Mouse (Mus musculus) embryo, embryonic 10.5 days (tissue): Measurements from ENCODE around the gene Serpinh1.

Experiments used
- DNase-seq: peaks from one replicate; pipeline ENCODE4 v3.0.0-alpha.2; 2015; ENCODE audit warnings: low spot score

Gene Serpinh1

GRCm38 (mm10) chr7:99352526-99353400, at the start of gene Serpinh1:
TSS of gene Serpinh1 (minus strand) at chr7:99353239.
- DNase-seq, result peak; percentile 94

GRCm38 (mm10) chr7:99402477-99402876, 49.4 kb upstream of the Serpinh1 start:
- DNase-seq, result no peak

DNA sequence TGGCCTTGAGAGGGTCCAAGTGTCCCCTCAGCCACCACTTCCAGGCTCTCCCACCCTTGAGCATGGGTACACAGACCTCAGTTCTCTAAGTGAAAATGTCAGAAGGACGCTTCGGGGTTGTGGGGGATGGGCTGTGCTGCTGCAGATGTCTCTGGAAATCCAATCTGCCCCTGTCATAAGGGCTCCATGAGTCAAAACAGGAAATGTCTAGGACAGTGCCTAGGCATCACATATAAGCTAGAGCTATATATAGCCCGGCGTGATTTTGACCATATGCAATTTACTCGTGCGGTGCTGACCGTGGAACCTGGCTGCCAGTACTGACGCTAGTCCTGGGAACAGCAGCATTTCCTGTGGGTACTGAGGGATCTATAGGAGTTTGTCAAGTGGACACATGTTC, 48.3 kb upstream of the Serpinh1 start:
- DNase-seq, result peak; percentile 43

DNA sequence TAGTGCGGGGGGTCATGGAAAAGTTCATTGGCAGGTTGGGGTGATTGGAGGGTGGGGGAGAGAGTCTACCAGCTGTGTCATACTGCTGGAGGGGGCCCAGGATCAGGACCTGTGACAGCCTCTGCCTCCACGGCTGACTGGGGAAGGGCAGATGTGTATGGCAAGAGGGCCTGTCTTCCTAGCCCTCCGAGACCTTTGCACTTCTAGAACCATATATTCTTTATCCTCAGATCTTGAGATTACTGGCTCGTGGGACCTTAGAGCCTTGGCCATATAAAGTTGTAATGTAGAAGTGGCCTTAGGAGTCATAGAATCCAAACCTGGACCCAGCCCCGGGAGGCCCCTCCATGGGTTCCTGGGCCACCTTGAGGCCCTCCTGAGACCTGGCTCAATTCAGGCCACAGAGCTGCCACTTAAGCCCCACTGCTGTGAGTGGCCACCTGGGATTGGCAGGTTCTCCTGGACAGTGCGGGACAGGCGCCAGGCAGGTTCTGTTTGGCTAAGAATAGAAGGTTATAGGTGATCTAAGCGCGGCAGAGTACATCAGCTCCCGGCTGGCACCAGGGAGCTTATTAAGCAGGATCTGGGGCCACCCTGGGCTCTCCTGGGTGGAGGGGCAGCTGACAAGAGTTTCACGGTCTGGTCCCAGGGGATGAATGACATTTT, 44.1 kb upstream of the Serpinh1 start:
- DNase-seq, result no peak

- DNase-seq, result no peak
These were observed 43.0 kb upstream of the Serpinh1 start for GRCm38 (mm10) chr7:99395908-99396616.

DNA sequence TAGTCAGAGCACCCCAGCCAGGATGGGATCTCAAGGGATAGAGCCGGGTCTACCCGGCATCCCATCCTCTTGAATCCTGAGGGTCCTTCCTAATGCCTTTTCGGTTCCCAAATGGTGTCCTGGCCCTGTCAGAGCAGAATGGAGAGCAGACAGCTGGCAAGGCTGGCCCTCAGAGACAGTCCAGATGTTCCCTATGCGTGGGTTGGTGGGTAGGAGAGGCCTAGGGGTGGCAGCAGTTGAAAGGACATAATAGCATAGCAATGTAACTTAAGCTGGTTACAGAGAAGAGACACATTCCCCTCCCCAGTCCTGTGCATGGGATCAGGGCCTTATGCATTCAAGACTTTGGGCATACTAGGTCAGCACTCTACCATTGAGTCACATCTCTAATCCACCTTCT, 42.3 kb upstream of the Serpinh1 start:
- DNase-seq, result no peak

- no peak for DNase-seq
These were observed 40.8 kb upstream of the Serpinh1 start for GRCm38 (mm10) chr7:99393711-99394325.

DNA sequence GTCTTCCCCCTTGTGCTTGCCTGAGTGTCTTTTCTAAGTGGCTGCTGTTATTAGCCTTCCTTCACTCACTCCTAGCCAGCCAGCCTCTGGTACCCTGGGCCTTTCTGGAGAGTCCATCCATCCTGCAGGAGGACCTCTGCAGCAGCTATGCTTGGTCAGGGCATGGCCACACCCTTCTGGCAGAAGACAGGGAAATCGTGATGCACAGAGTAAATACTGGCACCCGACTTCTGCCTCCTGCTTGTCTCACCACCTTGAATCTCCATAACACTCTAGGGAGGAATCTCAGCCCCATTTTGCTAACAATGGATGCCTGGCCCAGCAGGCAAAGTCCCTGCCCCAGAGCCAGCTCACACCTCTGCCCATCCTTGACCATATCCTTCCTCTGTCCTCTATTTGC, 39.7 kb upstream of the Serpinh1 start:
- no peak for DNase-seq

- peak; percentile 57 for DNase-seq
These were observed 37.5 kb upstream of the Serpinh1 start for GRCm38 (mm10) chr7:99390559-99390958.

- DNase-seq, result no peak
These were observed 34.3 kb upstream of the Serpinh1 start for GRCm38 (mm10) chr7:99387356-99387755.

DNA sequence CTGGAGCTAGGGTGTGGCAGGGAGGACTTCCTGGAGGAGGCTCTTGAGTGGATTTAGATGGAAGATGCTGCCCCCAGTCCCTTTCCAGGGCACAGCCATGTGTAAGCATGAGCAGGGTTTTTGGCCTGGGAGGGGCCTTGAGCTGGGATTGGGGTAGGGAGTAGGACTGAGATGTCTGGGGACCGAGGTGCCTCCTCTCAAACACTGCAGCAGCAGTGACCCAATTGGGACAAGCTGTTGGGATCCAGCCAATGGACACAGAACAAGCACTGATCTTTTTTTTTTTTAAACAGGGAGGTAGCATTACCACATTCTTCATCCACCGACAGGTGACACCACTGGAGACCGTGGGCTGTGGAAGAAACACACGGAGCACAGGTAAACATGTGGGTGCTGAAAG, 33.8 kb upstream of the Serpinh1 start:
- DNase-seq, result no peak

DNA sequence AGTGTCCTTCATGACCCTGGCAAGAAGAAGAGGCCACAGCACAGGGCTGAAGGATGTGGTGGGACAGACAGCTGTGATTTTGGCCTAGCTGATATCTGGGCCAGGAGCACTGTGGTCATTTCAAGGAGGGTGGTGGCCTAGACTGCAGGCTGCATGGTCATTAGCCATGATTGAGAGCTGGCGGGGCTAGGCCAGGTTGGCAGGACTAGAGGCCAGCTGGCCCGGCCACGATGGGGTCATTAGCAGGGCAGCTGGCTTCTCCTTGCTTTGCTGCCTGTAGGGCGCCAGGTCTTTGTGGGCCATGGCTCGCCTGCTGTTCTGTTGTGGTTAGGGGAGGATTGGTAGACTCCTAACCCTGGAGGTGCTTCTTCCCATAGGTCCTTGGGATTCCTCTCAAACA, 33.0 kb upstream of the Serpinh1 start:
- DNase-seq, result peak; percentile 45

DNA sequence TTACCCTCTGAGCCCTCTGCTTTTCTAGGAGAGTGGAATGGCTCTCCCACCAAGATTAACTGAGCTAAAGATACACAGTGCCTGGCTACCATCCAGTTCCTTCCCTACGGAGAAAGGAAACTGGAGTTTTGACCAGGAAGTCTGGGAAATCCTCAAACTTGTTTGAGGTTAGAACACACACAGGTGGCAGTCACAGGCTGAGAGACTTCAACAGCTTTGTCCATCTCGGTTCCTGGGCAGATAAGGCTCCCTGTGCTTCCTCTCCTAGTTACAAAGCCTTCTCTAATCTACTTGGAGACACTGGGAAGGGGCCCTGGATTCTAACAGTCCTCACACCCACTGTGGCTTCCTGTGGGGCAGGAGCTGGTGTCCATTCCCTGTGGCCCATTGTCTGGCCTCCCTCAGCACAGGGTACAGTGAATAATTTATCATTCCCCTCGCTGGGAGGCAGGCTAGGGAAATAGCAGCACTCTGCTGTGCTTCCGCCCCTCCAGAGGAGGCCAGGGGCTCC, 31.1 kb upstream of the Serpinh1 start:
- peak; percentile 47 for DNase-seq

DNA sequence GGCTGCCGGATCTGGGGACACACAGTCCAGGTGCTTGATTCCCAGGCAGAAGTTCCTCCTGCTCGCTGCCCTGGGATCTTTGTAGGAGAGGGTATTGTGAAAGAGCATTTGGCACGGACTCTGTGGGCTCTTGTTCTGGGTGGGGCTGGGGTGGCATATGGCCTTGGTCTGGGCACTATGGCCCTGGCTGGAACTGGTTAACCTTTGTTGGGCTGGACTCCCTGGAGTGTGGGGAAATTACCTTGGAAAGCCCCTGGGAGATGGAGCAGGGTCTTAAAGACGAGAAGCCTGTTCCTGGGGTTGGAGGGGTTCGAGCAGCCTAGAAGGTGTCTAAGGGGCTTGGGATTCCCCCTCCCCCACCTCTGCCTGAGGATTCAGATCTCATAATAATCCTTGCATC, 30.2 kb upstream of the Serpinh1 start:
- no peak for DNase-seq

DNA sequence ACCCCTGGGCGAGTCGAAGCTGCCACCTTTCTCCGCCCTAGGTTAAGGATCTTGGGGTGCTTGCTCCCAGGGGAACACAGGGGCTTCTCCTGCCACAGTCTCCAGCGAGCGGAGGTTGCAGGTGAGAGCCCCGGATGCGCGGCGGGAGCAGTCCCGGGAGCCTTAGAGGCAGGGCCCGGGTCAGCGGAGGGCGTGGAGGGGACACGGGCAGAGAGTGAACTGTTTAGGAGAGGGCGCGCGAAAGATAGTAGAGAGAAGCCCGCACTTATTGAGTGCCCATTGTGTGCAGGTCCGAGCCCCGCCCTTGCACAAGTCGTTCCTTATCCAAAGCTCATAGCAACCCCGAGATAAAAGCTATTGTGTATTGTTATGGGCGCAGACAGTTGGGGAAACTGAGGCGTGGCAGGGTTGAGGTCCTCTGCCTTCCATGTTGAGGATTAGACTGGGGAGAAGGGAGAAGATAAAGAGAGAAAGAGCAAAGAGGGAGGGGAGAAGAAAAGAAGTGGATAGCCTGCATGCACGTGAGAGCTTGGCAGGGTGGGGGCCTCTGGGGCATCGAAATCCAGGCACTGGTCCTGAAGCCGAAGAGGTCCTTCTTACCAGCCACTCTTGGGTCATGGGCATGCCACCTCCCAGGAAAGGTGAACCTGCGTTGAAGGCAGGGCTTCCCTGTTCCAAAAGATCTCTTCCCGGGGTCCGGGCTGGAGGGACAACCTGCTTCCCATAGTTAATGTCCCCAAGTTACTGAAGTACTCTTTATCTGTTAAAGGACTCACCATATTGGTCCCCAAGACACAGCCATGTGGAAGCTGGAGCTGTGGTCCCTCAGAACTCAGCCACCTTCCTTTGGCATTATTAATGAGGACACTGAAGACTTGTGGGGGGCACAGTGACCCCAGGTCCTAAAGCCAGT, 29.3 kb upstream of the Serpinh1 start:
- peak; percentile 34 for DNase-seq

DNA sequence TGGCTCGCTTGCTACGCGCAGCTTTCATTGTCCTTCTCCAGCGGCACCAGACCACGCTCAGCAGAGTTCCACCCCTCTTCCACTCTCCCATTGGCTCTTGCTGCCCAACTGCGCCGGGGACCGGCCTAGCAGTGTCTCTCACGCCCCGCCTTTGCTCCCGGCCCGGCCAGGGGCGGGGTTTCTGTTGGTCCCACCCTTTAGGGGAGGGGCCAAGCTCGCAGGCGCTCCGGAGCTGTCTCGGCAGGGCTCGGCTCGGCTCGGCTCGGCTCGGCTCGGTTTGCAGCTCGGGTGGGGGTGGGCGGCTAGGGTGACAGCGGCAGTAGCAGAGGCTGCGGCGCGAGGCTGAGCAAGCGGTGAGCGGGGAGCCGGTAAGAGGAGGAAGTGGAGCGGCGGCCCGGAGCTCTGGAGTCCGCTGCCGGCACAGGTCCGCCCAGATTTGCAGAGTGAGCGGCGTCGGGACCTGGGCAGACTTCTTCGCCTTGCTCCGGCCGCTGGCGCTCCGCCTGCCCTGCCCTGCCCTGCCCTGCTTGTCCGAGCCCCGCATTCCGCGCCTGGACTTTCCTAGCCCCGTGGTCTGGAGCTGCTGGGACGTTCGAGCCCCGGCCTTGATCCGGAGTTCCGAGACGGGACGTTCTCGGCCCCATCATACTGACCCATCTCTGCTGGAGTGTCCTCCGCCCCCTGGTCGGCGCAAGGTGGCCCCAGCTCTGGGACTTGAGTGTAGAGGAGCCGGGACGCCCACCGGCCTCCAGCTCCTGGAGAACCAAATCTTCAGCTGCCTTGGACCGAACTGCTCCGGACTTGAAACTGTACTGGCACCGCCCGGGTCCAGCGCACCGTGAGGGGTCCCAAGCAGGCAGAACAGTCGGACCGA, 28.4 kb upstream of the Serpinh1 start, which contains the start of gene Gdpd5:
Gene Gdpd5 (plus strand): TSS at position 201 of the 874 bp plus-strand sequence.
- peak; percentile 98 for DNase-seq

DNA sequence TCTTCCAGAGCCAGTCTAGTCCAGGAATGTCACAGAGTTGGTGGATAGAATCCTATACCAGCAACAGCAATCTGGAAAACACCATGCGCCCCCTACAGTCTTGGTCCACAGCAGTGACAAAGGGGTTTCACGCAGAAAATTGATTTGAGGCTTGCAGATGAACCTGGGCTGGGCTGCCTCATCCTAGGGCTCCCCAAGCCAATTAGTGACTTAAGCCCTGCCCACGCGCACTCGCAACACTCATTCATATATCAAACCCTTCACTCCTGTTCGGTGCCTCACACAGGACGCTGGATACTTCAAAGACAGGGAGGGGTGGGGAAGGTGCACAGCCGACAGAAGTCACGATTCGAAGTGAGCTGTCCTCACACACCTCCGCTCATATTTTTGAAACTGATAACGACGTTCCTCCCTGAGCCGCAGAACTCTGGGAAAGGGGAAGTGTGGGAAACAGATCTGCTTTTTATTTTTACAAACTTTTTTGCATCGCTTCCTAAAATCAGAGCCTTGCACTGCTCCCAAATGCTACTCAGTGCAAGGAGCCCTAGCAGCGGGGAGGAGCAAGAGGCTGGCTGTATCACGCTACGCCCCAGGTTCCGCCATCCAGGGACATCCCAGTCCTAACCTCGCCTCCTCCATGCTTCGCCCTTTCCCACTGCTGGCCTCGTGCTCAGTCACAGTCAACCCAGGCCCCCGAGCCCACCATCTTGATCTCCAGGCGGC, 27.6 kb upstream of the Serpinh1 start:
- DNase-seq, result peak; percentile 89

DNA sequence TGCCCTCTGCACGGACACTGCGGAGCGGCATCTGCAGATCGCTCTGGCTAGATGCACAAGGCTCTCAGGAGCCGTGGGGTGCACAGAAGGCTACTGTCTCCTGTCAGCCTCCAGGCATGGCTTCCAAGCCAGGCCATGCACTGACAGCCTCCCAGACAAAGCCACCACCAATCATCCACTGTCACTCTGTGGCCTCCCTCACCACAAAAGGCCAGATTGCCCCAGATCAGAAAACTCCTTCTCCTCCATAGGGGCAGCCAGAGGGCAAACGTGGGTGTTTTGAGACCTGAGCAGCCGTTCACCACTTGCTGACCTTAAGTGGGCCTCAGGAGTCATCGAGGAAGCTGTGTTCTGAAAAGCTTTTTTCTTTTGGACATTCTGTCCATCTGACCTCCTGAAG, 25.8 kb upstream of the Serpinh1 start:
- DNase-seq, result no peak

DNA sequence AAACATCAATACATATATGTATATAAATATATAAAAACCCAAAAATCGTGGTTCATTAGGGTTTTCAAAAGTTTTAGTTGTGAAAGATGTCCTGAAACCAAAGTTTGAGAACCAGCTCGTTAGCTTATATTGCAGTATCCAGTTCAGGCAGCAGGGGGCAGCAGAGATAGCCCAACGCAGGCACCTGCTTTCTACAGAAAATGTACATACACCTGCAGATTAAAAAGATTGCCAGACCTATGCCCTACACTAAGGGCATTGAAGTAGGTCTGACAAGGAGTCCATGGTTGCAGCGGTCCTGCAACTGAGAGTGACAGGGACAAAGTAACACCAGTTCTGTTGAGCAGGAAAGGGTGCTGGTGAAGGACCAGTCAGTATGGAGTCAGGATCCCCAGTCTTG, 22.4 kb upstream of the Serpinh1 start:
- DNase-seq, result peak; percentile 77
